Mouse (Mus musculus) urinary bladder, postnatal 25 days (tissue): ENCODE results near the gene Zfp385b.

Experiments
- DNase-seq: peaks from one replicate; pipeline ENCODE4 v3.0.0; 2022; ENCODE audit warnings: low spot score

Gene Zfp385b

GRCm38 (mm10) chr2:77587387-77587786 lies 232.1 kb downstream of the Zfp385b start:
- no peak for DNase-seq

GRCm38 (mm10) chr2:77586581-77587360 lies 232.7 kb downstream of the Zfp385b start:
- no peak for DNase-seq

- DNase-seq, result no peak
Observed at GRCm38 (mm10) chr2:77583586-77583985, 235.9 kb downstream of the Zfp385b start.

DNA sequence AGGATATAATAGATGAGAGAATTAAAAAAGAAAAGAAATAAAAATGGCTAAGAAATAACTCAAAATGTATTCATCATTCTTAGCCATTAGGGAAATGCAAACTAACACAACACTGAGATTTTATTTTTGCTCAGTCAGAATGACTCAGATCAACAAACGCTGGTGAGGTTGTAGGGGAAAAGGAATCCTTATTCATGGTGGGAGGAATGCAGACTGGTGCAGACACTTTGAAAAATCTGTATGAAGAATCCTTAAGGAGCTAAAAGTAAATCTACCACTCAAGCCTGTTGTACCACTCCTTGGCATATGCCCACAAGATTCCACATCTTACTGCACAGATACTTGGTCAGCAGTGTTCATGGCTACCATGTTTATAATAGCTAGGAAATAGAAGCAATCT lies 242.9 kb downstream of the Zfp385b start:
- no peak for DNase-seq

- DNase-seq, result no peak
Observed at GRCm38 (mm10) chr2:77567528-77568435, 251.7 kb downstream of the Zfp385b start.

DNA sequence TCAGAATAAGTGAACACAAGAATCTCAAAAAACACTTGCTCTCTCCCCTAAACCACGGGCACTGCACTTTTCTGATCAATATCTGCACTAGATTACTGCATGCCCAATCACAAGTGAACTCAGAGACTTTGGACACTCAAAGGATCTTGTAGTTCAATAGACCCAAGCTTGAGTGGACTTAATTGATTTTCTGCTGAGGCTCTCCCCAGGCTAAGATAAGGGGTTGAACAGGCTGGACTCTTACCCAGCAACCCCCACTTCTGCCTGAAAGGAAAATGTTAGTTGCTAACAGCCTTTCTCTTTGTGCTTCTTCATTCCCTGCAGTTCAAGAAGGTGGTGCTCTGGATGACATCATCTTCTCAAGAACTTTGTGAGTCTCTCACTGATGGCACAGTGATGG lies 255.7 kb downstream of the Zfp385b start:
- DNase-seq, result no peak

DNA sequence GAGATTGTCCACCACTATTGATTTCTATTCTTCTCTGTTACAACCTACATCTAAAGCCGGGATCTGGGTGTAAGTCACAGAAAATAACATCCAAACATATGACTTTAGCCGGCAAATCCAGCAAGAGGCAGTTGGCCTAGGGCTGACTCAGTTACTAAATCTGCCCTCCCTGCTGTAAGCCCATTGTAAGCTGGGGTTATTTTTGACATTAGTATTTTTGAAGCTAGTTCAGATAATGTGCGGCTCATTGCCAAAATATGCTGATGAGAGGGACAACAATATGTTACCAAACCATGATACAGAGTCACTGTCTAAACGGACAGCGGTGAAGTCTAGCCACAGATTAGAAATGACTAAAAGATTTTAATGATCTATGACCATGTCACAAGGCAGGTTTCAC lies 257.5 kb downstream of the Zfp385b start:
- DNase-seq, result no peak

GRCm38 (mm10) chr2:77556938-77557337 lies 262.5 kb downstream of the Zfp385b start:
- no peak for DNase-seq

DNA sequence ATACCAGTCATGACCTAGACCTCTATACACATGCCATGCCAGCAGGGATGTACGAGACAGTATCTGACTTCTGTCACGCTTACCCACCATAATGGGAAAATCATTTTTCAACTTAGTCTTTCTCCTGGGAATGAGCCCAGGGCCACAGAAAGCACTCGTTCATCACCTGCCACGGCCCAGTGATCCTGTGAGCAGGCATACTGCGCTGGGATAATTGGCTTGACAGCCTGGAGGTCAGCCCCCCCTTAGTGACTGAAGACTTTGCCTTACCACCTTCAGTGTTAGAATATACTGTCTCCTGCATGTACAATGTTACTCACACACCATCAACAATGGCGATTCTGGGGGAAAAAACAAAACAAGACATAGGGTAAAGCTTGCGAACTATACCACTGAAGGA lies 263.5 kb downstream of the Zfp385b start:
- no peak for DNase-seq

- no peak for DNase-seq
Observed at GRCm38 (mm10) chr2:77552675-77553074, 266.8 kb downstream of the Zfp385b start.

- no peak for DNase-seq
Observed at GRCm38 (mm10) chr2:77543388-77543787, 276.1 kb downstream of the Zfp385b start.

DNA sequence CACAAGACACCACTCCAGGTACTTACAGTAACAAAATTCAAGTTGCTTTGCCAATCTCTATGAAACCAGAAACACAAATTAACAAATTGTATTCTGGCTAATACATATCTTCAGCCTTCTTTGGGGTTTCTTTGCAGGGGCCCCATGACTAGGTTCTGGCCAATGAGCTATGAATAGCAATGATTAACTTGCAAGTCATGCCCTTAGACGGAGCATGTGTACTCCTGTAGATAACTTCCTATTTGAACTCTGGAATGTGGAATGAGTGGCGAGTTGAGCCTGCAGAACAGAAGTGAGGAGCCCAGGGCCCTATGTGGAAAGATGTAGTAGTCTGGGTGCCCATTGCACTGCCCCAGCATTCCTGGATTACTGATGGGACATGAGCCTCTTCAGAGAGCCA lies 276.8 kb downstream of the Zfp385b start:
- DNase-seq, result no peak

DNA sequence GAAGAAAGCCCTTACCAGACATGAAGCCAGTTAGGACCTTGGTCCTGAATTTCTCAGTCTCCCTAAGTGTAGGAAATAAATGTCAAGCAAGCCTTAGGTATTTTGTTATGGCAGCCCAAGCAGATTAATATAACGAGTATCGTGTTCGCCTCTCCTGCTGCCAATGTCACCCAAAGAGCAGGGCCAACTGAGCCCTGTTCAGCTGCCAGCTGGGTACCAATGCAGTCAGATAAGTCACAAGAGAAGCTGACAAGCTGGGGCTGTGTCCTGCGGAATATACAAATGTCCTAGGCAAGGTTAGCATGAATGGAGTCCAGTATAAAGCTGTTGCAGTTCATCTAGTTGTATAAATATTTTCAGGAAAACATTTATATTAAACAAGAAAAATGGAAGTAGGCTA lies 277.8 kb downstream of the Zfp385b start:
- no peak for DNase-seq

DNA sequence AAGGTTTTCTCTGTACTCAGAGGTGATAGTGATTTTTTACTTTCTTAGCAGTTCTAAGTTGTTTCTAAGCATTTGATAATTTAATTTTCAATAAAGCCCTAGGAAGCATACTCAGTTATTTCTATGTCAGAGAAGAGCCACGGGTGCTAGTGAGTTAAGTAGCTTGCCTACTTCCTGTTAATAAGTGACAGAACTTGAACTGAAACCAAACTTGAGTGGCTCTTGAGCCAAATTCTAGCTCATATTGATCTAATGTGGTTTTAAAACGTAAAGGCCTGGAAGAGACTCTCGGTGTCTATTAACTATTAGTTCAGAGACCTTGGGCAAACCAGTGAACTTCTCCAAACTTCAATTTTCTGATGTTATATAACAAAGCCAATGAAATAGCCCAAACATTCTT lies 278.6 kb downstream of the Zfp385b start:
- DNase-seq, result no peak

DNA sequence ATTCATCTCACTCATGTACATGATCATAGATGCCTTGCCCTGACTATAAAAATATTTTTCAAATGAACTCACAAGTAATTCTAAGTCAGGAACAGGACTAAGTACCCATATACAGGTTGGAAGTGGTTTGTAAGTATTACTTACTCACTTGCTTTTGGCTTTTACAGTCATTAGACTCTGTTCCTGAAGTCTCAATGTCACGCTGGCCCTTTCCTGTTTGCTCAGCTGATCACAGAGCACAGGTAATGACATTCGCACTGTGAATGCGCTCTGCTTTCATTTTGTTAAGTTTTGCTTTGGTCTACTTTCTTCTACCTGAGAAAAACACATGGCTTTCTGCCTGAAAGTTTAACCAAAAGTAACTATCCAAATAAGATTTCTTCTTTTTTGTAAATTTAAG lies 282.9 kb downstream of the Zfp385b start:
- DNase-seq, result no peak

GRCm38 (mm10) chr2:77528079-77528752 lies 291.2 kb downstream of the Zfp385b start:
- no peak for DNase-seq

DNA sequence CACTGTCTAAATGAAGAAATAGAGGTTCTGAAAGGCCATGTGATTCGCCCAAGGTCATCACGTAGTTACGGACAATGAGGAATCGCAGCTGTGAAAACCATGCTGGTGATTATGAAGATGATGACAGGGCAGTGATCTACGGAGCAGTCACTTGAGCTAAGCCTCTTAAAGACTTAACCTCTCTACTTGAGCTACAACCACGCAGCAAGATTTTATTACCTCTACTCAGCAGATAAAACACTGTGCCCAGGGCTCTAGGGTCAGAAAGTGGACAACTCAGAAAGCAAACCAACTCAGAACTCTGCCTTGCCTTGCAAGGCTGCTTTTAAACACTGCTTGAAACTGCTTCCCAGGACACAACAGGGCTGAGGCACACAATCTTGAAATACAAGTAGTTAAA lies 291.8 kb downstream of the Zfp385b start:
- DNase-seq, result no peak

GRCm38 (mm10) chr2:77526803-77527202 lies 292.6 kb downstream of the Zfp385b start:
- DNase-seq, result no peak

DNA sequence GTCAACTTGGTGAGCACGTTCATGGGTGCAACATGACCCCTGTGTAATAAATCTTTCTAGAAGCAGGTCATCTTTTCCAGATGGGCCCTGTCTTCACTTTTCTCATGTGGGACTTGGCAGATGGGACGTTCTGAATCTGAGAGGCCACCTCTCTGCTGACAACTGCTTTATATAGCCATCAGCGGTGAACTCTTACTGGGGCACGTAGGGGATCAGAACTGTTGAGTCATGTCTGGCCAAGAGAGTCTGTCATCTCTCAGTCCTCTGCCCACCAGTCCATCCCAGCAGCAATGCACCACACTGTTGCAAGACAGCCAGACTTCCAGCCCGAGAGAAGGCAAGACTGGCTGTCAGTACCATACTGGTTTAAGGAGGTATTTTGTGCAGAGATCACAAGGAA lies 293.1 kb downstream of the Zfp385b start:
- DNase-seq, result no peak

GRCm38 (mm10) chr2:77522223-77522622 lies 297.2 kb downstream of the Zfp385b start:
- no peak for DNase-seq

DNA sequence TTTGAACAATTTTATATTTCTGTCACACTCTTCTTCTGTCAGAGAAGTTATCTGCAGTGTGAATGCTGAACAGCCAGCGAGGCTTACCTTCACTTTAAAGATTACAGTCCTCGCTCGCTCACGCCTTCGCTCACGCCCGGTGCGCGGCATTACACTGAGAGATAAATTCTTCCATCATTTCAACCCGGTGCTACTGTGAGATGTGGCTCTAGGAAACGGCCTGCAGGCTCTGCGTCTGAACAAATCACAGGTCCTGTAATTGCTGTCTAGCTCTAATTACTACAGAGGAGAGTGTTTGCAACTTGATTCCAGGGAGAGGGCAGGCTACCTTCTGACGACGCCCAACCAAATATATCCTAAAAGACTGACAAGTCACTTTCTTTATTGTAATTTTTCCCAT lies 300.1 kb downstream of the Zfp385b start:
- DNase-seq, result no peak

DNA sequence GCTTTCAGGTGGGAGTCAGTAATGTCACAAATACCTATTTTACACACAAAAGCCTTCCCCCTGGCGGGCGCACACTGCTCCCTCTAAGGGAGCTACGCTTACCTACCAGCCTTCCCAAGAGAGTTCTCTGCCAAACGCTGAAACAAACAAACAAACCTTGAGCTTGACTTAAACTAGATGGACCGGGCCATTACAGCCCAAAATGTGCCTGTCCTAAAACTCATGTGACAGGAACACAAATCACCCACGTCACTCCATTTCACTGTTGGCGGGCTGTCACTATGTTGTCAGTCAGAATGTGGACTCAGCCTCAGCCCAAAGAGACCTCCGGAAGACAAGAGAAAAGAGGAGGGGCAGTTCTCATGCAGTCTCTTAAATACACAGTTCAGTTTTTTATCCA lies 300.7 kb downstream of the Zfp385b start:
- no peak for DNase-seq

DNA sequence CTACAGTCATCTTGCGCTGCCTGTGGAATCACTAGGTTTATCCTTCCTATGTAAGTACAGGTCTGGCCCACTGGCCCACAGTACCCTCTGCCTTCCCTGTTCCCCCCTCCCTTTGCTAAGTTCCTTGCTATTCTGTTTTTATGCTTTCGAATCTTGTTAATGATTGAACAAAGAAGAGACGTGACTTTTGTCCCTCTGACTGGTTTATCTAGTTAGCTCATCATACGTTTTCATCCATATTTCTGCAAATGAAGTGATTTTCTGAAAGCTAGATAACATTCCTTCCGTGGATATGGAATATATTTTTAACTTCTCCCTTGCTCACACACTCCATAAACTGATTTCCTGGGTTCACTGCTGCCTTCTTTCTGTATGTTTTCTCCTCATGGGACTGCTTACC lies 302.8 kb downstream of the Zfp385b start:
- no peak for DNase-seq
